Mouse (Mus musculus) adrenal gland, adult 2 months (tissue): ENCODE measurements around the gene Duox1. TPM values are rescaled to one million over a fixed set of nuclear protein-coding genes. Genes with fewer than 3 reads are reported as not detected.
A peak's percentile ranks its signal among the peaks of the same experiment; 100 is the strongest.

ENCODE experiments used
- DNase-seq: peaks from one replicate; pipeline ENCODE4 v3.0.0; 2021
- polyA plus RNA-seq: library from polyadenylated mRNA; depleted of rRNA; stranded (reverse); fragments of >200 nt; gene quantifications from 2 replicates; pipeline ENCODE4 v1.2.3, GENCODE M21; 2012
- total RNA-seq, 2 experiments: library from RNA; stranded (reverse); gene quantifications; 2 replicates each; pipeline ENCODE4 v1.2.3; 2021

Gene Duox1
- total and polyA plus RNA-seq, 3 experiments, result 0.17 TPM; not detected in 2

- DNase-seq, result peak; percentile 45
These were observed 38.9 kb downstream of the Duox1 start for GRCm38 (mm10) chr2:122354191-122354929.

GRCm38 (mm10) chr2:122355389-122355788 is 39.9 kb downstream of the Duox1 start:
- DNase-seq, result no peak

- DNase-seq, result no peak
These were observed 40.7 kb downstream of the Duox1 start for GRCm38 (mm10) chr2:122356187-122356586.

GRCm38 (mm10) chr2:122360310-122360709 is 44.8 kb downstream of the Duox1 start:
- DNase-seq, result no peak

- no peak for DNase-seq
These were observed 45.7 kb downstream of the Duox1 start for GRCm38 (mm10) chr2:122361181-122361580.

- DNase-seq, result no peak
These were observed 46.6 kb downstream of the Duox1 start for GRCm38 (mm10) chr2:122361868-122362621.

GRCm38 (mm10) chr2:122362622-122363523 is 47.4 kb downstream of the Duox1 start:
- DNase-seq, result no peak

GRCm38 (mm10) chr2:122364352-122364944 is 49.0 kb downstream of the Duox1 start:
- no peak for DNase-seq

- DNase-seq, result no peak
These were observed 49.9 kb downstream of the Duox1 start for GRCm38 (mm10) chr2:122365244-122365866.

DNA sequence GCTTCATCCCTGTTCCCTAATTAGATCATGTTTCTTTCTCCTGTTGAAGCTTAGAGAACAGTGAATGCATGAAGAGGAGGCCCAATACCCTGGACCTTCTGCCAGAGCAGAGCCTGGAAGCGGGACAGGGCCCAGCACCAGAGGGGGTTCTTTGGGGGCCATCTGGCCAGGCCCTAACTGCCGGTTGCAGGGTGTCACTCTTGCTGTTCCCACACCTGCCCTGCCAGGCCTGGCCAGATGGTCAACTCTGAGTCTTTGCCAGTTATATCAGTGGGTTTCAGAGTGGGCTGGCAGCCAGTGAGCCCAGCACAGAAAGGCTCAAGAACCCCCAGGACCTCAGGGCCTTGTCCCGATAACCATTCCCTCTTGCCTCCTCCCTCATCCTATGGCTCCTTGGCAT is 50.6 kb downstream of the Duox1 start:
- no peak for DNase-seq

GRCm38 (mm10) chr2:122366706-122367105 is 51.2 kb downstream of the Duox1 start:
- no peak for DNase-seq

DNA sequence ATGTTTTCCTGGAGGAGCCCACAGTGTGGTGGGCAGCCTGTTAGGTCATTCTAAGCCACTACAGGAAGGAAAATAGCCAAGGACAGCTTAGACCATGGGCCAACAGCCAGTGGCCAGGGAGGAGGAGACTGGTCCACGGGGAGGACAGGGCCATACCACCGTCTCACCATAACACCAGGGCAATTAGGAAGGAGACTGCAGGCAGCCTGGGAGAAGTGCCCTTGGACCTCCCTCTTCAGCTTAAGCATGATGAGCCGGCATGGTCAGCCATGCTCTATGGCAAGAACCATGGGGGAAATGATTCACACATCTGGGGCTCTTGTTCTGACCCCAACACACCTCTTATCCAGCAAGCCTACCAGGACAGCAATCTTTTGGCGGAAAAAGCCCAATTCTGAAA is 51.7 kb downstream of the Duox1 start:
- DNase-seq, result no peak

GRCm38 (mm10) chr2:122367701-122368080 is 52.2 kb downstream of the Duox1 start:
- no peak for DNase-seq

GRCm38 (mm10) chr2:122368081-122368971 is 52.9 kb downstream of the Duox1 start:
- DNase-seq, result no peak

- DNase-seq, result peak; percentile 95
These were observed 53.7 kb downstream of the Duox1 start, which contains the start of gene Shf for GRCm38 (mm10) chr2:122368995-122369739. Gene Shf (minus strand): TSS chr2:122369162.

DNA sequence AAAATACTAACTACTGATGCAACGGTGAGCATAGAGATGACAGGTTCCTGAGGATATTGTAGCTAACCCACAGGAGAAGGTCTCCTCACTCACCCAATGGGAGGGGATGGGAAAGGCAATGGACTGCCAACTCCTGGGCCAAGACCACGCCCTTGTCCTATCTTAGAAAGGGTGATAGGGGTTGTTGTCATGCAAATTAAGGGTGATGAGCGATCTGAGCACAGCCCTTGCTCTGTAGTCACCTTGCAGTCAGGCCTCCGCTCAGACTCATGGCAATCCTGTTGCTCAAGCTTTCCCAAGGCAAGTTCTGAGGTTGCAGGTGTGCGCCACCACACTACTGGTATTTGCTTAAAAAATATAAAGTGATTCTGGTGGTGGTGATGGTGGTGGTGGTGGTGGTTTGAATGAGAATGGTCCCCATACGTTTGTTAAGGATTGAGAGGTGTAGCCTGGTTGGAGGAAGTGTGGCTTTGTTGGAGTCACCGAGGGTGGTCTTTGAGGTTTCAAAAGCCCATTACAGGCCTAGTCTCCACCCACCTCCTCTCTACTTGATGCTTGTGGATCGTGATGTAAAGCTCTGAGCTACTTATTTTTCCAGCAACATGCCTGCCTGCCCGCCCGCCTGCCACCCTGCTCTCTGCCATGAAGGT is 54.8 kb downstream of the Duox1 start:
- DNase-seq, result no peak

- DNase-seq, result no peak
These were observed 56.6 kb downstream of the Duox1 start for GRCm38 (mm10) chr2:122372067-122372466.

DNA sequence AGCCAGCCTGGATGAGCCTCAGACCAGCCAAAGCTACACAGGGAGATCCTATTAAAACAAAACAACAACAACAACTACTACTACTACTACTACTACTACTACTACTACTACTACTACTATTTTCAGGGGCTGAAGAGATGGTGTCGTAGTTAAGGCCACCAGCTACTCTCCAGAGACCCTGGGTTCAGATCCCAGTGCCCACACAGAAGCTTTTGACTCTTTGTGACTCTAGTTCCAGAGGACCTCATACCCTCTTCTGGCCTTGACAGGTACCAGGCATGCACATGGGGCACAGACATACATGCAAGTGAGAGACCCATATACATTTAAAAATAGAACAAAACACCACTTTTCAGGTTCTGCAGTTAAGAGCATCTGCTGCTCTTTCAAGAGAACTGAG is 57.1 kb downstream of the Duox1 start:
- no peak for DNase-seq

GRCm38 (mm10) chr2:122374012-122374411 is 58.5 kb downstream of the Duox1 start:
- DNase-seq, result no peak
